Mouse (Mus musculus) hindbrain, embryonic 11.5 days (tissue): ENCODE measurements around the gene Tmem251. TPM values are rescaled to one million over a fixed set of nuclear protein-coding genes. Genes with fewer than 3 reads are reported as not detected.

Experiments used
- ATAC-seq: fragments of 200-750 bp; cut with Nextera tagmentation; 2 replicates; pipeline ENCODE4 v1.8.0; 2017; ENCODE audit warnings: mild to moderate bottlenecking, moderate TSS enrichment, moderate library complexity; ENCODE audit not compliant: low FRiP score
- DNase-seq: peaks from one replicate; pipeline ENCODE4 v3.0.0-alpha.2; 2015; ENCODE audit warnings: low spot score
- H3K27ac ChIP-seq: fragments of 300-500 bp; sonication (generic); 2 replicates; pipeline ENCODE4 v1.5.1; 2014; ENCODE audit warnings: mild to moderate bottlenecking, low read depth, low read length
- H3K27me3 ChIP-seq: fragments of 300-500 bp; sonication (generic); 2 replicates; pipeline ENCODE4 v1.6.1; 2014; ENCODE audit warnings: mild to moderate bottlenecking, low read length, moderate library complexity, mixed read lengths; ENCODE audit not compliant: control insufficient read depth, insufficient read depth
- H3K36me3 ChIP-seq: fragments of 300-500 bp; sonication (generic); 2 replicates; pipeline ENCODE4 v1.6.1; 2014; ENCODE audit warnings: mild to moderate bottlenecking, low read length, moderate library complexity, mixed read lengths; ENCODE audit not compliant: control insufficient read depth, insufficient read depth
- H3K4me1 ChIP-seq: fragments of 300-500 bp; sonication (generic); replicated peaks from 2 replicates; pipeline ENCODE4 v1.6.1; 2014; ENCODE audit warnings: low read length, mixed read lengths; ENCODE audit not compliant: control insufficient read depth, insufficient read depth
- H3K4me2 ChIP-seq: fragments of 300-500 bp; sonication (generic); replicated peaks from 2 replicates; pipeline ENCODE4 v1.6.1; 2014; ENCODE audit warnings: mild to moderate bottlenecking, low read depth, low read length
- H3K4me3 ChIP-seq: fragments of 300-500 bp; sonication (generic); 2 replicates; pipeline ENCODE4 v1.5.1; 2014; ENCODE audit warnings: low read depth, low read length
- H3K9ac ChIP-seq: fragments of 300-500 bp; sonication (generic); 2 replicates; pipeline ENCODE4 v1.6.1; 2014; ENCODE audit warnings: low read depth, low read length
- H3K9me3 ChIP-seq: fragments of 300-500 bp; sonication (generic); 2 replicates; pipeline ENCODE4 v1.6.1; 2016; ENCODE audit warnings: low read length; ENCODE audit not compliant: control insufficient read depth
- WGBS: fragments of 180-500 bp; shearing (Covaris S2); extraction: QIAGEN DNeasy Blood & Tissue Kit; methylation state at CpG from one replicate; pipeline ENCODE4 v1.1.7; 2014; 5-methylcytosine and 5-hydroxymethylcytosine counted together
- polyA plus RNA-seq: library from polyadenylated mRNA; unstranded; fragments of >200 nt; fragmentation: Nextera tagmentation; extraction: Ambion mirVana; gene quantifications from 2 replicates; pipeline ENCODE4 v1.2.1, GENCODE M21; 2014

Tmem251 gene
- polyA plus RNA-seq, 1 experiment from 2014 or later: 11.3 TPM

GRCm38 (mm10) chr12:102719552-102720315 is 23.8 kb upstream of the Tmem251 start:
- Histone ChIP-seq H3K9ac (no peak overlapping the region), H3K27me3 (no peaks in the 10 kb centered on the region), H3K9me3 (no peaks in the 10 kb centered on the region), H3K4me1 (no peaks in the 10 kb centered on the region), H3K36me3 (no peaks in the 10 kb centered on the region), H3K27ac (no peak overlapping the region), H3K4me3 (no peak overlapping the region), H3K4me2 (no peak overlapping the region)
- DNase-seq (peak; percentile 80), ATAC-seq (peak; percentile 66; the same call in 1 of the 2 replicates)
- 33% methylated on average over 13 of the region's 13 CpGs for WGBS

GRCm38 (mm10) chr12:102722451-102722850 is 21.1 kb upstream of the Tmem251 start:
- ATAC-seq (no peak), DNase-seq (no peak)
- no peak overlapping the region for H3K27ac ChIP-seq
- 53% methylated on average over 11 of the region's 11 CpGs for WGBS
- H3K4me1 ChIP-seq: no peaks in the 10 kb centered on the region
- H3K9ac ChIP-seq: no peak overlapping the region
- H3K27me3 ChIP-seq: no peaks in the 10 kb centered on the region
- no peak overlapping the region for H3K4me2 ChIP-seq
- no peak overlapping the region for H3K4me3 ChIP-seq
- no peaks in the 10 kb centered on the region for H3K9me3 ChIP-seq
- H3K36me3 ChIP-seq: no peaks in the 10 kb centered on the region

- Histone ChIP-seq H3K36me3 (no peaks in the 10 kb centered on the region), H3K4me1 (no peaks in the 10 kb centered on the region), H3K4me2 (no peak overlapping the region), H3K27me3 (no peaks in the 10 kb centered on the region), H3K9me3 (no peaks in the 10 kb centered on the region), H3K4me3 (no peak overlapping the region), H3K27ac (no peak overlapping the region), H3K9ac (no peak overlapping the region)
- DNase-seq: no peak
- 56% methylated on average over 8 of the region's 8 CpGs for WGBS
- no peak for ATAC-seq
Observed at GRCm38 (mm10) chr12:102722966-102723365, 20.6 kb upstream of the Tmem251 start.

- Histone ChIP-seq H3K4me1 (no peaks in the 10 kb centered on the region), H3K9ac (no peak overlapping the region), H3K4me3 (no peak overlapping the region), H3K36me3 (no peaks in the 10 kb centered on the region), H3K27me3 (no peaks in the 10 kb centered on the region), H3K27ac (no peak overlapping the region), H3K4me2 (no peak overlapping the region), H3K9me3 (no peaks in the 10 kb centered on the region)
- ATAC-seq (no peak), DNase-seq (no peak)
- 81% methylated on average over 6 of the region's 6 CpGs for WGBS
Observed at GRCm38 (mm10) chr12:102723861-102724260, 19.7 kb upstream of the Tmem251 start.

- no peak for DNase-seq
- no peaks in the 10 kb centered on the region for H3K36me3 ChIP-seq
- no peak overlapping the region for H3K9ac ChIP-seq
- H3K4me3 ChIP-seq: no peak overlapping the region
- WGBS: 93% methylated on average over 6 of the region's 6 CpGs
- H3K27me3 ChIP-seq: no peaks in the 10 kb centered on the region
- no peak for ATAC-seq
- no peaks in the 10 kb centered on the region for H3K4me1 ChIP-seq
- no peak overlapping the region for H3K4me2 ChIP-seq
- no peak overlapping the region for H3K27ac ChIP-seq
- H3K9me3 ChIP-seq: no peaks in the 10 kb centered on the region
Observed at GRCm38 (mm10) chr12:102725146-102725545, 18.4 kb upstream of the Tmem251 start.

- no peak overlapping the region for H3K9ac ChIP-seq
- H3K9me3 ChIP-seq: no peaks in the 10 kb centered on the region
- DNase-seq (no peak), ATAC-seq (no peak)
- 76% methylated on average over 7 of the region's 7 CpGs for WGBS
- no peak overlapping the region for H3K4me2 ChIP-seq
- H3K27me3 ChIP-seq: no peaks in the 10 kb centered on the region
- H3K4me3 ChIP-seq: no peak overlapping the region
- no peak overlapping the region for H3K27ac ChIP-seq
- peaks cover 2% of the 10 kb centered on the region; the same call in 1 of the 2 replicates for H3K4me1 ChIP-seq
- no peaks in the 10 kb centered on the region for H3K36me3 ChIP-seq
Observed at GRCm38 (mm10) chr12:102725761-102726175, 17.8 kb upstream of the Tmem251 start.

GRCm38 (mm10) chr12:102729855-102730797 is 13.4 kb upstream of the Tmem251 start:
- Histone ChIP-seq H3K36me3 (no peaks in the 10 kb centered on the region), H3K9ac (peak overlapping the region; percentile 24; the same call in 1 of the 2 replicates), H3K27me3 (no peaks in the 10 kb centered on the region), H3K4me1 (peaks cover 7% of the 10 kb centered on the region; the same call in 1 of the 2 replicates), H3K4me3 (no peak overlapping the region), H3K9me3 (no peaks in the 10 kb centered on the region), H3K27ac (peak overlapping the region; percentile 93), H3K4me2 (peak overlapping the region; percentile 26)
- 30% methylated on average over 26 of the region's 26 CpGs for WGBS
- ATAC-seq (peak; percentile 98), DNase-seq (peak; percentile 92)

GRCm38 (mm10) chr12:102730798-102731619 is 12.6 kb upstream of the Tmem251 start:
- H3K4me3 ChIP-seq: no peak overlapping the region
- ATAC-seq: peak; percentile 68
- WGBS: 30% methylated on average over 16 of the region's 16 CpGs

More at GRCm38 (mm10) chr12:102730798-102731619, 12.6 kb upstream of the Tmem251 start:
- peak overlapping the region; percentile 26 for H3K4me2 ChIP-seq
- no peaks in the 10 kb centered on the region for H3K9me3 ChIP-seq
- H3K9ac ChIP-seq: 0 out of 2 replicates have a peak overlapping the region, but pooled peaks have one; percentile 12
- peak; percentile 36 for DNase-seq
- H3K27me3 ChIP-seq: no peaks in the 10 kb centered on the region
- H3K27ac ChIP-seq: peak overlapping the region; percentile 93
- no peaks in the 10 kb centered on the region for H3K36me3 ChIP-seq
- peaks cover 7% of the 10 kb centered on the region; the same call in 1 of the 2 replicates for H3K4me1 ChIP-seq
